Mouse (Mus musculus) right cerebral cortex, adult 2 months (tissue): Measurements from ENCODE around the gene Plxnc1.

Experiments used
- DNase-seq, 2 experiments: peaks; one replicate each; pipeline ENCODE4 v3.0.0; 2021 to 2022; ENCODE audit warnings: low spot score in 2 of 2

Gene Plxnc1

DNA sequence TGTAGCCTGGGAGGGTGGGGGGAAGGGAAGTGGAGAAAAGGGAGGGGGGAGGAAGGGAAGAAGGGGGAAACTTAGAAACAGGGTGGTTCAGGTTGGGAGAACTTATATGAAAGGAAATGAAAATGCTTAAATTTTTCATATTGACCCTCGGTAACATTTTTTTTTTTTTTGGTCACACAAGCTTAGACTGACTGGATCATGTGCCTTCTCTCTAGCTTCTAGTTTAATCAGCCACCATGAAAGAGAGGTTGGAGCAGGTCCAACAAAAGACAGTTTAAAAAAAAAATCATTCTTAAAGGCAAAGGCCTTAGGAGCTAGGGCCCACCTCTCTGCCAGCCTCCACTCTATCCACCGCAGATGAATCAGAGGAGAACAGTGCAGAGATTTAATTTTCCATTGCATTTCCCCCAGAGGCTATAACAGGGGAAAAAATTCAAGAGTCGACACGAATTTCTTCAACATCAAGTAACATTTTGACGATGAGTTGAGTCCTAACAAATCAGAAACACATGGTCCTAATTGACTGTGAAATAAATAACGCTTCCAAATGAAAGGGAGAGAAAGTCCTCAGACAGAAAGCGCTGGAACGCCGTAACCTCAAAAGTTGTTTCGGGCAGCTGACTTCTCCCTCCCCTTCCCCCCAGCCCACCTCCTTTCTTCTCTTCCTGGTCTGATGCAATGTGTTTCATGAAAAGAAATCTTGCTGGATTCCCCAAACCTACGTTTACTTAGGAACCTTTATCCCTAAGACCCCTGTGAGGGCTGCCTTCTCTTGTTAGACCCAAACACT is 120.5 kb downstream of the Plxnc1 start:
- DNase-seq, result no peak

DNA sequence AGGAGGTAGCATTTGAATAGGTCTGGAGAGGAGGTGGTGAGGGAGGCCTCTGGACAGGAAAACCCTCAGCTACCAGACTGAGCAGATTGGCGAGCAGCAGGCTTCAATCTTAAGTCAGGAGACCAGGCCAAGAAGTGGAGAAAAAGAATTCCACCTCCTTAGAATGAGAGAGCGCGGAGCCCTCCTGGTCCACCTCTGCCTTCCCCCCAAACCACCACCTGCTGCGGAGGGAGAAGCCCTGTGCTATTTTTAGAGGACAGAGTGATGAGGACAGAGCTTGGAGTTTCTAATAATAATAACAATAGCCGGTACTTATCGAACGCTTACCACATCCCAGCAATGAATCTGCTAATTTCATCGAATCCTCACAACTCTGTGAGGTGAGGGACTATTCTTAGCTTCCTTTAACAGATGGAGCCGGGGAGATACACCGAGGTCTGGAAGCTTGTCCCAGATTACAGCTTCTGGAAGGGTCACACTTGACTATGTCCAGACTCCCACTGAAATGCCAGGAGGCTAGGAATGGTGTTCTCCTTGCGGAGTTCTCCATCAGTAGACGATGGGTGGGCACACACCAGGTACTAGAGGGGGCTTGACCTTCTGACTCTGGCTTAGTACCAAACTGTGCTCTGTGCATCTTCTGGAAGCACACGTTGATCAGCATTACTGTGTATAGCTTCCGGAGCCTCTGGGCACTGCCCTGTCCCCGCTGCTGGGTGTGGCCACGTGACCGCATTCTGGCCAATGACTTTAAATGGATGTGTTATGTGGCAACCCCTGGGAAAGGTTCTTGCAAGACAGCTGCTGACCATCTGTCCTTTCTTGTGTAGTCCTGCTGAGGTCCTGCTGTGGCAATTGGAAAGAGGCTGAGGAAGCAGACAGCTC is 125.6 kb downstream of the Plxnc1 start:
- DNase-seq, result peak; percentile 19 to 28

- DNase-seq, result no peak
These were observed 126.5 kb downstream of the Plxnc1 start for GRCm38 (mm10) chr10:94818127-94818526.

DNA sequence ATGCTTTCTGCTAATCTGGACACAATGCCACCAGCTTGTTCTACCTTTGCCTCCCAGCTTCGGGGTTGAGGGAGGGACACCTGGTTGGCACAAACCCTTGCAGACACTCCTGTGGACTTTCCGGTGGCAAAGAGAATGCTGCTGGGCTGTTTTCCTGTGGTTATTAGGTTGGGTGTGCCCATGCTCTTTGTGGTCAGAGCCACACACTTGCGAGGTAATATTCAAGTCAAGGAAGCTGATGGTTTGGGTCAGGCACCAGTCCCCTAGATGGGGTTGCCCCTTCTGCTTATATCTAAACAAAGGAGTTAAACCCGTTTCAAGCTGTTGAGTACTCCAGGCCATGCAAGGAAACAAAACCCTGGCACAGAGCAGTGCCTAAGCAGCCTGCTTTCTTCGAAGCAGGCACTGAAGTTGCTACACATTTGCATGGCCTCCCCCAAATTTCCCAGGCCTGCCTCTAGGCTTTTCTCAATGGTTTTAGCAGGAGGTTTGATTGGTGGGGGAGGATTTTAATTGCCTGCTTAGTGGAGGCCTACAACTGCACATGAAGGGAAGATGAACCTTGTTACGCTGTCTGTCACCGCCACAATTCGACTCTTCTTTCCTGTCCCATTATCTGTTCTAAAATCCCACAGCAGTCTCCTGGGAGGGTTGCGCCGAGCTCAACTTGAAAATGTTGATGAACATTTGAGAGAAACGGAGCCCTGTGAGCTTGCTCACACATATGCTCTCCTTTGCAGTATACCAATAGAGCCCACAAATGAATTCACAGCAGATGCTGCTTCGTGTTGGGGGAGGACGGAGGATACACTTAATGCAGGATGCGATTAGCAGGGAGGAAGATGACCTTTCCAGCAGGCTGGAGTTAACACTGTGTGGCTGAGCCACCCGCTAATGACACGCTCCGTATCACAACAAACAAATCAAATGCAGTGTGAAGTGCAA is 132.5 kb downstream of the Plxnc1 start:
- DNase-seq, result peak in 1 of 2 experiments; percentile 24

DNA sequence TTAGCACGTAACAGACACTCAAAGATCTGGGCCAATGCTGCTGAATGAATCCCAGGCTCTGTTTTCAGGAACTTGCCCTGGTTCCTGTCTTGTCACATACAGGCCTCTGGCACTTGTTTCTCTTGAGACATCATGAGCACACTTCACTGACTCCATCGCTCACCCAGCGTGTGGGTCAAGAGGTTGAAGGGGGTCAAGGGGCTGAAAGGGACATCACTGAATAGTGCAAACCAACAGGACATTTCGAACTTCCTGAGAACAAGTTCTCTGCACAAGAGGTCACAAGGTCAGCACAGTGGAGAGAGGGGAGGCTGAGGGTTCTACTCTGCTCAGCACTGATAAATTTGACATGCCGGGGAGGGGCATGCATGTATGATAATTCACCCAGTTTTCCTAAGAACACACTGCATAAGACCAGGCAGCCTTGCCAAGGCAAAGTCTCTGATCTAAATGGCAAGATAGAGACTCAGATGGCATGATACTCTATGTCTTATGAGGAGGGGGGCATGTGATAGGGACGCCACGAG is 134.6 kb downstream of the Plxnc1 start:
- DNase-seq, result no peak

- no peak for DNase-seq
These were observed 136.4 kb downstream of the Plxnc1 start for GRCm38 (mm10) chr10:94808275-94808674.

DNA sequence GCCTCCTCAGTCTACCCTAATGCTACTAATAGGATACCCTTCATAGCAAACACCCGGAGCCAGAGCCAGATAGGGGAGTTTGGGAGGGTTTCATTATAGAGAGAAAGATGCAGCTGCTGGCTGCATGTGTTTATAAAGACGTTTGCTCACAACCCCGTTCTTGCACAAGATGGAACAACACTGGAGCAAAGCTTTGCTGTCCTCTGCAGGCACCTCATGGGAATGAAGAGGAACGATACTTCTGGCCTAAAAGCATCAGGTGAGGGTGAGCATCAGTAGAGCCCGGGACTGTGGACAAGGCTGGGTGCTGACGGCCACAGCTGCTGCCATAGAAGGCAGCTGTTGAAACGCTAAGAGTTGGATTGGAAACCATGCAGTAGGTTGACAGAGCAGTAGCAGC is 137.3 kb downstream of the Plxnc1 start:
- no peak for DNase-seq

DNA sequence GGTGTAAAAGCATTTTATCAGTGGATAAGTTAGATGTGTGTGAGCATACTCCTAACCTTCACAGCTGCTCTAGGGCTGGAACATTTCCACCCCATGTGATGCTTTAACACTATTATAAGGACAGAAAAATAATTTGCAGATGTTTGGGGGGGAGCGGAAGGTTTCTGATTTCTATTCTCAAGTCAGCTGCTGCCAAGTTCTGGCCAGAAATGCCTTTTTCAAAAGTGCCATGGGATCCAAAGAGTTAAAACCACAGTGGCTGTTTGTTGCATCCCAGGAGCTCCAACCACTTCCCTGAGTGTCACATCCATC is 139.8 kb downstream of the Plxnc1 start:
- DNase-seq, result no peak

DNA sequence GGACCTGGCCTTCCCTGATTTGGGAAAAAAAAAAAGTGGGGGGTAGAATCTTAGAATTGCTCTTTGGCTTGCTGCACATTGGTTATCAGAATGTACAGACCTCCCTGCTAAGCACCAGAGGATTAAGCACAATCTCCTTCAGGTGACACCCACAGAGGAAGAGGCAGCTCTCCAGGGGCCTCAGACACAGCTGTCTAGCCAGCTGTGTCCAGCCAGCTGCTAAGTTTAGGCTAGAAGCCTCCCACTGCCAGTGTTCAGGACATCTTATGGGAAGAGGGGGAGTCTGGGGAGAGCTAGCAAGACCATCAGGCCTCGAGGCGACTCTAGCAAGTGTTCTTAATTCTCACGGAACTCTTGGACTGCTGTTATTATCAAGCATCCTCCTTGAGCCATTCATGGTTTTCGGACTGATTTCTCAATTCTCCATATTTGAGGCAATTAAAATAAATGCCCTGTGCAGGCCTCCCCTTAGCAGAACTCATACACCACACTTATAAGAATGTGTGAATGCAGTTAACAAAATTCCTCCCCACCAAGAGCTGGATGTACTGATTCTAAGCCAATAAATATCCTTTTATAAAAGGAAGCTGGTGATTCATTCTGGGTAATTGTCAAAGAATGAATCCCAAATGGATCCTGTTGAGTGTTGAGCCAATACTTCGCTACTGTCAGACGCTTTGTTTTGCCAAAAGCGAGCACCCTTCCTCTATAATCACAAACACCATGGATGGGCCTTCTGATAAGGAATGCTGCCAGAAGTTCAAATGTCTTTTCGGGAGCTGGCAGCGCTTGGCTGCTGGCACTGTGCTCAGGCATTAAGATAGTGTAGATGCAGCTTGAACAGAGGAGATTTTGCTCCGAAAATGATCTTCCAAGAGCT is 140.4 kb downstream of the Plxnc1 start:
- DNase-seq, result no peak

DNA sequence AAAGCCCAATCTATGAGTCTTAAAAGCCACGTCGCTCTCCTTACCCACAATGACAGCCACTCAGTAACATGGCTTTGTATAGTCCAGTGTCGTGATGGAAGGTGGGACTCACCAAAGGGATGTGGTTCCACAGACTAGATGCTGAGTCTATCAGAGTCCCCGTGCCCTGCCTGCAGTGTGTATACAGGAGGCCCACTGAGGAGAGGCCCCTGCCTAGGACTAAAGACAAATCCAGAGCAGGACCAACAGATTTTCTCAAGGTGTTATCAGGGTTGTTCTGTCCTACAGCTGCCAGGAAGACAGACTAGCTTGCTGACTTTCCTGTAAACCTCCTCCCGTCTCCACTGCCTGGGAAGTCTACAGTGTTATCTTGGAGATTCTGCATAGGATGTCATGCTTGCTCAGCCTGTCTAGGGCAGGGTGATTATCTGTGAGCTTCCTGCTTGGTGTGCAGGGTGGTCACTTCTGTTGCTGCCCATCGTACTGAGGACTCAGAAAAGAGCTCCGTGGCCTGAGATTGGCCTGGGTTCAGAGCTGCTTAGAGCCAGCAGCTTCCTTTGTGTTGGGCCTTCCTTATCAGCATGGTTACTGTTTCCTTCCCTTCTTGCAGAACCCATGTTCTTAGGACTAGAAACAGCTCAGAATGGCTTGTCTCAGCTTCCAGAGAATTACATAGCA is 143.8 kb downstream of the Plxnc1 start:
- DNase-seq, result no peak

- no peak for DNase-seq
These were observed 145.0 kb downstream of the Plxnc1 start for GRCm38 (mm10) chr10:94799485-94800239.

- DNase-seq, result no peak
These were observed 146.5 kb downstream of the Plxnc1 start for GRCm38 (mm10) chr10:94798128-94798527.

GRCm38 (mm10) chr10:94794666-94795244 is 149.9 kb downstream of the Plxnc1 start:
- DNase-seq, result no peak

DNA sequence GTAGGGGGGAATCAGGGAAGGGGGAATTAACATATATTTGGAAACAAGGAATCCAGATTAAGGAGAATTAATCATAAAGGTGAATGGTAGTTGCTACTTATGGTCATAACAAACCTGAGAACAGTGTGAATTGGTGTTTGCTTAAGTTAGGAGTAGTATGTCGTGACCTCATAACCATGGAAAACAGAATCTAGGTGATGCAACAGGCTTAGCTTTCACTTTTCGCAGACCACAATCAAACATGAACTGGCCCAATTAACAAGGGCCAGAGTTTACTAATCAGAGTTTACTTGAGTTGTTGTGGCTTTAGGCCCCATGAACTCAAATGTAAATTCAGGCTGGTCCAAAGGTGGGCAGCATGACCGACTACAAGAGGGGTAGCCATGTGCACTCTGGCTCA is 150.7 kb downstream of the Plxnc1 start:
- no peak for DNase-seq

- DNase-seq, result no peak
These were observed 155.4 kb downstream of the Plxnc1 start for GRCm38 (mm10) chr10:94789205-94789604.

GRCm38 (mm10) chr10:94780618-94781262 is 163.9 kb downstream of the Plxnc1 start:
- no peak for DNase-seq

- no peak for DNase-seq
These were observed 165.3 kb downstream of the Plxnc1 start for GRCm38 (mm10) chr10:94779319-94779718.

DNA sequence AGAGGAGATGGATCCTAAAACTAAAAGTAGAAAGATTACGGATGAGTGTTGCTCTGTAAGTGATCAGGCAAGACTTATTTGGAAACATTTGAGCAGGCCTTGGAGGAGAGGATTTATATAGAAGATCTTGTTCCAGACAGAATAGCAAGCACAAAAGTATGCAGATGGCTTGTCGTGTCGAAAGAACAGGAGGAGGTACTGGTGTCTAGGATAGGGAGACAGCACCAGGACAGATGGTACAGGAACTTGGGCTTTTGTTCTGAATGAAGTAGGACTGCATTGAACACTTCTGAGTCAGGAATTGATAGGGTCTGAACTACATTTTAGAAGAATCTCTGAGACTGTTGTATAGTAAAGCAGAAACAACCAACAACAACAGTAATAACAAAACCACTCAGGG is 167.1 kb downstream of the Plxnc1 start:
- DNase-seq, result no peak
